ENCODE assay signal across 8 mouse cellular contexts in the genomic region with DNA sequence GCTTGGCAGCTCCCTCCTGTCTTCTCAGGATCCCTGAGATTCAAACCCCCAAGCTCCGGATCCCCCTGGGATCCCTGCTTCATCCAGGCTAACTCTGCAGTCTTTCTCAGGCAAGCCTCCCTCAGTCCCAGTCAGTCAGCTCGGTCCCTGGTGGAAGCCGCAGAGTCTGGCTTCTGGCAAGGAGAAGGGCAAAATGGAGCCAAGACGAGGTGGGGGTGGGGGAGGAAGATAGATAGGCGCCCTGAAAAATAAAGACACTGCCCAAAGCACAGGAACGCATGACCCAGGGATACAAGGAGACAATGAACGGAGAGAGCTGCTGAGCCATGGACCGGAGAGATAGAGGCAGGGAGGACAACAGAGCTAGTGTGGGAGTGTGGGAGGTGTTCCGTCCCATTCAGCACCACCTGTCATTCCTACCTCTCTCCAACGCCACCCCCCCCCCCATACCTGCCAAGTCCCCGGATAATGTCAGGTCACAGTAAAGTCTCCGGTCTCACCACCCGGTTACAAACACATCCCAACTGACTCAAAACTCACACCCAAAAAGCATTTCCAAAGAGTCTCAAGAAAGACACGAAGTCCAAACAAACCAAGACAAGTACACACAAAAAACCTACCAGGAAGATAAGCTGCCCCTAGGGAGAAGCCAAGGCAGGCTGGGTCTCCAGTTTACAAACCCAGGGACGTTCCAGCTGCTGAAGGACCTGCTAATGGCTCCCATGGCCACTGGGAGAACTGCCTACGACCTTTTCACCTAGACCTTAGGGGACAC. TPM values are rescaled to one million over a fixed set of nuclear protein-coding genes. Genes with fewer than 3 reads are reported as not detected.
DNase-seq lines count a peak whose midpoint lies in the region; ATAC-seq and TF ChIP-seq lines count a peak whose summit lies in the region.

No protein-coding gene starts in this region.

- TF ChIP-seq EP300 in liver, postnatal 0 days (IDR thresholded peaks at IDR 0.05; ENCODE audit: low read depth): no peak

- no peak for ATAC-seq in megakaryocyte, adult 5-6 weeks (ENCODE audit: poor library complexity, severe bottlenecking)
- ATAC-seq in embryonic facial prominence, embryonic 12.5 days (ENCODE audit: insufficient number of reproducible peaks, insufficient read depth, low FRiP score, low TSS enrichment): no peak
- ATAC-seq in hindbrain, embryonic 12.5 days (ENCODE audit: low FRiP score): no peak
- ATAC-seq in liver, postnatal 0 days: no peak
- no peak for ATAC-seq in erythroblast, adult 5-6 weeks (replicated peaks; ENCODE audit: low FRiP score, poor library complexity, severe bottlenecking)

- no peaks in the 10 kb centered on the region for H3K36me3 ChIP-seq in megakaryocyte, embryonic 14.5 days (replicated peaks; ENCODE audit: low read length)
- no peaks in the 10 kb centered on the region for H3K36me3 ChIP-seq in embryonic facial prominence, embryonic 12.5 days
- H3K36me3 ChIP-seq in hindbrain, embryonic 12.5 days: no peaks in the 10 kb centered on the region
- no peaks in the 10 kb centered on the region for H3K36me3 ChIP-seq in liver, postnatal 0 days (replicated peaks; ENCODE audit: insufficient read depth, low read length)

- peaks cover 83% of the 10 kb centered on the region for H3K27me3 ChIP-seq in megakaryocyte, embryonic 14.5 days (replicated peaks)
- peaks cover 14% of the 10 kb centered on the region for H3K27me3 ChIP-seq in embryonic facial prominence, embryonic 12.5 days
- no peaks in the 10 kb centered on the region for H3K27me3 ChIP-seq in hindbrain, embryonic 12.5 days
- peaks cover 64% of the 10 kb centered on the region for H3K27me3 ChIP-seq in liver, postnatal 0 days (ENCODE audit: insufficient read depth, low read length)

- peaks cover 7% of the 10 kb centered on the region for H3K9me3 ChIP-seq in megakaryocyte, embryonic 14.5 days
- no peaks in the 10 kb centered on the region for H3K9me3 ChIP-seq in embryonic facial prominence, embryonic 12.5 days
- H3K9me3 ChIP-seq in hindbrain, embryonic 12.5 days (replicated peaks): no peaks in the 10 kb centered on the region
- no peaks in the 10 kb centered on the region for H3K9me3 ChIP-seq in liver, postnatal 0 days (ENCODE audit: low read length)

- peak overlapping the region; percentile 87 for H3K27ac ChIP-seq in embryonic facial prominence, embryonic 12.5 days
- peak overlapping the region; percentile 99 for H3K27ac ChIP-seq in hindbrain, embryonic 12.5 days
- peak overlapping the region; percentile 34; the same call in 1 of the 2 replicates for H3K27ac ChIP-seq in liver, postnatal 0 days (ENCODE audit: low read depth)

- intact Hi-C loops in left cerebral cortex, postnatal 36 days (cut with DNase I): no loop called here

- peak overlapping the region; percentile 71 for H3K4me3 ChIP-seq in megakaryocyte, embryonic 14.5 days (replicated peaks)
- H3K4me3 ChIP-seq in embryonic facial prominence, embryonic 12.5 days: peak overlapping the region; percentile 56
- H3K4me3 ChIP-seq in hindbrain, embryonic 12.5 days: peak overlapping the region; percentile 85
- peak overlapping the region; percentile 48 for H3K4me3 ChIP-seq in liver, postnatal 0 days (ENCODE audit: low read depth, low read length)

- no peak for DNase-seq in liver, postnatal 0 days
- no peak for DNase-seq in frontal cortex, postnatal 36 days (ENCODE audit: low spot score in 2 of 2)
- no peak for DNase-seq in left cerebral cortex, postnatal 36 days (ENCODE audit: low spot score in 2 of 2)

- H3K9ac ChIP-seq in embryonic facial prominence, embryonic 12.5 days: peak overlapping the region; percentile 72
- H3K9ac ChIP-seq in hindbrain, embryonic 12.5 days: peak overlapping the region; percentile 97
- H3K9ac ChIP-seq in liver, postnatal 0 days (replicated peaks): peak overlapping the region; percentile 44; the same call in 1 of the 2 replicates

- WGBS in embryonic facial prominence, embryonic 12.5 days: 4% methylated on average over 16 of the region's 16 CpGs
- 2% methylated on average over 16 of the region's 16 CpGs for WGBS in hindbrain, embryonic 12.5 days
- WGBS in liver, postnatal 0 days (ENCODE audit: insufficient replicate concordance): 6% methylated on average over 16 of the region's 16 CpGs

- H3K4me1 ChIP-seq in megakaryocyte, embryonic 14.5 days: peaks cover 45% of the 10 kb centered on the region
- H3K4me1 ChIP-seq in embryonic facial prominence, embryonic 12.5 days: peaks cover 69% of the 10 kb centered on the region
- peaks cover 60% of the 10 kb centered on the region for H3K4me1 ChIP-seq in hindbrain, embryonic 12.5 days
- peaks cover 5% of the 10 kb centered on the region; the same call in 1 of the 2 replicates for H3K4me1 ChIP-seq in liver, postnatal 0 days (ENCODE audit: insufficient read depth)

- TF ChIP-seq CTCF in liver, postnatal 0 days (IDR thresholded peaks at IDR 0.05; ENCODE audit: low read depth): no peak

- peak overlapping the region; percentile 64 for H3K4me2 ChIP-seq in embryonic facial prominence, embryonic 12.5 days (replicated peaks)
- peak overlapping the region; percentile 70 for H3K4me2 ChIP-seq in hindbrain, embryonic 12.5 days (replicated peaks)
- peak overlapping the region; percentile 78 for H3K4me2 ChIP-seq in liver, postnatal 0 days (ENCODE audit: low read depth, low read length)

RNA-seq across cellular contexts. Expression of a gene that starts 3.0 kb away (rescaled TPM):
- polyA plus RNA-seq in megakaryocyte, embryonic 14.5 days (2012; ENCODE audit: insufficient read depth, low replicate concordance): not detected in 2 replicates
- total RNA-seq in megakaryocyte, adult 5-6 weeks (2015): 0.91 and 1.0 TPM in 2 replicates
- 0.49 and 1.0 TPM in 2 replicates for total RNA-seq in megakaryocyte, adult 5-6 weeks (2017)
- 62.6 and 63.0 TPM in 2 replicates for polyA plus RNA-seq in embryonic facial prominence, embryonic 12.5 days (2016; fragmentation: Nextera tagmentation; extraction: Ambion mirVana)
- 168 and 182 TPM in 2 replicates for polyA plus RNA-seq in hindbrain, embryonic 12.5 days (2016; fragmentation: Nextera tagmentation; extraction: Ambion mirVana)
- 2.2 and 2.3 TPM in 2 replicates for polyA plus RNA-seq in liver, postnatal 0 days (2015; fragmentation: Nextera tagmentation; extraction: Ambion mirVana)
- total RNA-seq in left cerebral cortex, postnatal 36 days (2021): 10 to 100 TPM; 52.5 to 69.9 TPM
- total RNA-seq in erythroblast, adult 5-6 weeks (2015; ENCODE audit: low replicate concordance): 0.21 TPM in 1 of 2 replicates, not detected in the other
- total RNA-seq in erythroblast, adult 5-6 weeks (2017; ENCODE audit: low replicate concordance): not detected in 2 replicates

RNA-seq across cellular contexts. Expression of a gene that starts 27.9 kb away (rescaled TPM):
- polyA plus RNA-seq in megakaryocyte, embryonic 14.5 days (2012; ENCODE audit: insufficient read depth, low replicate concordance): 7.8 and 10.8 TPM in 2 replicates
- 13.4 and 15.1 TPM in 2 replicates for total RNA-seq in megakaryocyte, adult 5-6 weeks (2015)
- total RNA-seq in megakaryocyte, adult 5-6 weeks (2017): 10.6 and 14.9 TPM in 2 replicates
- polyA plus RNA-seq in embryonic facial prominence, embryonic 12.5 days (2016; fragmentation: Nextera tagmentation; extraction: Ambion mirVana): 48.6 and 51.5 TPM in 2 replicates
- polyA plus RNA-seq in hindbrain, embryonic 12.5 days (2016; fragmentation: Nextera tagmentation; extraction: Ambion mirVana): 34.7 and 37.7 TPM in 2 replicates
- polyA plus RNA-seq in liver, postnatal 0 days (2015; fragmentation: Nextera tagmentation; extraction: Ambion mirVana): 14.1 and 15.2 TPM in 2 replicates
- 10 to 100 TPM; 26.8 to 29.9 TPM for total RNA-seq in left cerebral cortex, postnatal 36 days (2021)
- 3.3 and 5.6 TPM in 2 replicates for total RNA-seq in erythroblast, adult 5-6 weeks (2015; ENCODE audit: low replicate concordance)
- total RNA-seq in erythroblast, adult 5-6 weeks (2017; ENCODE audit: low replicate concordance): 2.6 and 9.8 TPM in 2 replicates

RNA-seq across cellular contexts. Expression of a gene that starts 34.0 kb away (rescaled TPM):
- polyA plus RNA-seq in megakaryocyte, embryonic 14.5 days (2012; ENCODE audit: insufficient read depth, low replicate concordance): 42.1 and 49.7 TPM in 2 replicates
- total RNA-seq in megakaryocyte, adult 5-6 weeks (2015): 2.1 and 5.3 TPM in 2 replicates
- 3.3 and 16.9 TPM in 2 replicates for total RNA-seq in megakaryocyte, adult 5-6 weeks (2017)
- polyA plus RNA-seq in embryonic facial prominence, embryonic 12.5 days (2016; fragmentation: Nextera tagmentation; extraction: Ambion mirVana): 18.5 and 23.6 TPM in 2 replicates
- 16.5 and 16.9 TPM in 2 replicates for polyA plus RNA-seq in hindbrain, embryonic 12.5 days (2016; fragmentation: Nextera tagmentation; extraction: Ambion mirVana)
- 4.6 and 5.0 TPM in 2 replicates for polyA plus RNA-seq in liver, postnatal 0 days (2015; fragmentation: Nextera tagmentation; extraction: Ambion mirVana)
- 10 to 100 TPM; 30.1 to 40.0 TPM for total RNA-seq in left cerebral cortex, postnatal 36 days (2021)
- total RNA-seq in erythroblast, adult 5-6 weeks (2015; ENCODE audit: low replicate concordance): 1.9 and 2.9 TPM in 2 replicates
- total RNA-seq in erythroblast, adult 5-6 weeks (2017; ENCODE audit: low replicate concordance): 2.1 and 11.0 TPM in 2 replicates

RNA-seq across cellular contexts. Expression of a gene that starts 57.9 kb away (rescaled TPM):
- polyA plus RNA-seq in megakaryocyte, embryonic 14.5 days (2012; ENCODE audit: insufficient read depth, low replicate concordance): not detected in 2 replicates
- total RNA-seq in megakaryocyte, adult 5-6 weeks (2015): not detected in 2 replicates
- not detected in 2 replicates for total RNA-seq in megakaryocyte, adult 5-6 weeks (2017)
- 0.08 and 0.11 TPM in 2 replicates for polyA plus RNA-seq in embryonic facial prominence, embryonic 12.5 days (2016; fragmentation: Nextera tagmentation; extraction: Ambion mirVana)
- 0.15 and 0.20 TPM in 2 replicates for polyA plus RNA-seq in hindbrain, embryonic 12.5 days (2016; fragmentation: Nextera tagmentation; extraction: Ambion mirVana)
- polyA plus RNA-seq in liver, postnatal 0 days (2015; fragmentation: Nextera tagmentation; extraction: Ambion mirVana): not detected in 2 replicates
- total RNA-seq in left cerebral cortex, postnatal 36 days (2021): not detected
- total RNA-seq in erythroblast, adult 5-6 weeks (2015; ENCODE audit: low replicate concordance): not detected in 2 replicates
- 0.17 TPM in 1 of 2 replicates, not detected in the other for total RNA-seq in erythroblast, adult 5-6 weeks (2017; ENCODE audit: low replicate concordance)

Comparison
In these comparisons a context has a peak if more than half of its experiments do, and no peak if none do; other contexts are left out.
1. H3K27ac ChIP-seq: peak in every context shown above with its lines; median percentile 99 in hindbrain, embryonic 12.5 days; 87 in embryonic facial prominence, embryonic 12.5 days; 34 in liver, postnatal 0 days.
2. H3K9ac ChIP-seq: peak in every context shown above with its lines; median percentile 97 in hindbrain, embryonic 12.5 days; 72 in embryonic facial prominence, embryonic 12.5 days; 44 in liver, postnatal 0 days.
3. RNA of a gene that starts 3.0 kb away (polyA plus RNA-seq): 168 to 182 TPM in hindbrain, embryonic 12.5 days and 62.6 to 63.0 TPM in embryonic facial prominence, embryonic 12.5 days; 2.2 to 2.3 TPM in liver, postnatal 0 days and not detected in megakaryocyte, embryonic 14.5 days; every median in the first group is over 10 times any median in the second.
4. Peak in every context shown above with its lines, with median percentiles within 50 percentile points of each other: H3K4me3 ChIP-seq and H3K4me2 ChIP-seq.